Mouse (Mus musculus): ENCODE results near the gene Ube2d3. TPM values are rescaled to one million over a fixed set of nuclear protein-coding genes. Genes with fewer than 3 reads are reported as not detected.
"Not testable (repeated sequence)": the region's sequence is repeated elsewhere in the genome, so short reads cannot be mapped to it uniquely, and the experiment has no call there.

Gene Ube2d3
- total RNA-seq, 1 experiment from 2014 or later, result 1,047 TPM

DNA sequence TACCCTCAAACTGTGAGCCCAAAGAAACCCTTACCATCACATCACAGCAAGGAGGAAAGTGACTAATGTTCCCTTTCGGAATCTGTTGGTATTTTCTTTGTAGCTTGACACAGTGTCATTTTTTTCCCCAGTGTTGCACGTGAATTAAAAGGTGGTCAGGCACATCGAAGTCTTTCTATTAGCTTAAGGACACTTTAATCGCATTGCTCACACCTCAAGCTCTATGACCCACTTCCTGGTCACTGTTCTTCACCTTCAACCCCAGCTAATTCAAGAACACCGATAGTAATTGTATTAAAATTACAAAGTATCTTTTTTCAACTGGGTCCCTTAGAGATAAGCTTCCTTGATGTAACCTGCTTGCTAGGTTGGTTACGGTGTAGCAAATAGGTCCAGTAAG is 42.8 kb downstream of the Ube2d3 start:
- no peak for ATAC-seq (replicated peaks in 1 of 2; ENCODE audit: insufficient read depth in 1 of 2, low FRiP score in 2 of 2, low TSS enrichment in 1 of 2, low read depth in 1 of 2, poor library complexity in 2 of 2, severe bottlenecking in 2 of 2)

- no peak for ATAC-seq (replicated peaks in 1 of 2; ENCODE audit: insufficient read depth in 1 of 2, low FRiP score in 2 of 2, low TSS enrichment in 1 of 2, low read depth in 1 of 2, poor library complexity in 2 of 2, severe bottlenecking in 2 of 2)
Observed at GRCm38 (mm10) chr3:135481608-135482007, 43.7 kb downstream of the Ube2d3 start.

DNA sequence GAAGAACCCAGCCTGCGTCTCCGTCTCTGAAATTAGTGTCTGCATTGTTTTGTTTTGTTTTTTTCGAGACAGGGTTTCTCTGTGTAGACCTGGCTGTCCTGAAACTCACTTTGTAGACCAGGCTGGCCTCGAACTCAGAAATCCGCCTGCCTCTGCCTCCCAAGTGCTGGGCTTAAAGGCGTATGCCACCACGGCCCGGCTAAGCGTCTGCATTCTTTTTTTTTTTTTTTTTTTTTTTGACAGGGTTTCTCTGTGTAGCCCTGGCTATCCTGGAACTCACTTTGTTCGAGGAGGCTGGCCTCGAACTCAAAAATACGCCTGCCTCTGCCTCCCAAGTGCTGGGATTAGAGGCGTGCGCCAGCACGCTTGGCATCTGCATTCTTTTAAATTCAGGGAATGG is 46.7 kb downstream of the Ube2d3 start:
- not testable (repeated sequence) for ATAC-seq (replicated peaks in 1 of 2; ENCODE audit: insufficient read depth in 1 of 2, low FRiP score in 2 of 2, low TSS enrichment in 1 of 2, low read depth in 1 of 2, poor library complexity in 2 of 2, severe bottlenecking in 2 of 2)

GRCm38 (mm10) chr3:135485128-135485899 is 47.4 kb downstream of the Ube2d3 start, which contains the start of gene Manba:
Gene Manba, plus strand, starts transcription at chr3:135485611.
- peak; percentile 97 to 98 for ATAC-seq (replicated peaks in 1 of 2; ENCODE audit: insufficient read depth in 1 of 2, low FRiP score in 2 of 2, low TSS enrichment in 1 of 2, low read depth in 1 of 2, poor library complexity in 2 of 2, severe bottlenecking in 2 of 2)

- peak; percentile 23 to 58; a peak in 3 of 4 replicates for ATAC-seq (replicated peaks in 1 of 2; ENCODE audit: insufficient read depth in 1 of 2, low FRiP score in 2 of 2, low TSS enrichment in 1 of 2, low read depth in 1 of 2, poor library complexity in 2 of 2, severe bottlenecking in 2 of 2)
Observed at GRCm38 (mm10) chr3:135485900-135486241, 47.9 kb downstream of the Ube2d3 start.

DNA sequence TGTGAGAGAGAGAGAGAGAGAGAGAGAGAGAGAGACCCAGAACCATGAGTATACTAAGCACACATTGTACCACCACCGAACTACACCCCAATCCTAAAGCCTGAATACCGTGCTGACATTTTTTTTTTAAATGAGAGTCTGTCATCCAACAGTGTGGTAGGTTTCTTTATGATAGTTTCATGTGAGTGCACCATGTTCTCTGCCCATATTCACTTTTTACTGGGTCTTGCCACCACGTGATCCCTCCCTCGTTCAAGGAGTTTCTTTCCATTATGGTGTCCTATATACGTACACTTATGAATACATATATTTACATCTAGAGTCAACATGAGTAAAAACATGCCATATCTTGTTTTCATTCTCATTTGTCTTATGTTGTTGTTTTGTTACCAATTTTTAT is 48.4 kb downstream of the Ube2d3 start:
- ATAC-seq (replicated peaks in 1 of 2; ENCODE audit: insufficient read depth in 1 of 2, low FRiP score in 2 of 2, low TSS enrichment in 1 of 2, low read depth in 1 of 2, poor library complexity in 2 of 2, severe bottlenecking in 2 of 2), result no peak

DNA sequence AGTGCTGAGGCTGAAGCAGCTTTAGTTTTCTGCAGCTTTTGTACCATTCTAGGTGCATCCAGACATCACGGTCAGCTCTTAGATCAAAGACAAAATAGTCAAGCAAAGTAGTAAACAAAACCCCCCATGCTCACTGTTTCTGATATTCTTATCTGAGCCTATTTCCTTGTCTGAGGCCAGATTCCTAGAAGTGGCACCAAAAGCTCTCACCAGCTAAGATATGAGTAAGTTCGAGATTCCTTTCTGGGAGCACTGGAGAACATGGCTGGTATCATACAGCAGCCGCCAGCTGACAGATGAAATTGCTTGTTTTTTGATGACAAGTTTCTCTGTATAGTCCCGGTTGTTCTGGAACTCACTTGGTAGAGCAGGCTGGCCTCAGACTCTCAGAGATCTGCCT is 49.9 kb downstream of the Ube2d3 start:
- ATAC-seq (replicated peaks in 1 of 2; ENCODE audit: insufficient read depth in 1 of 2, low FRiP score in 2 of 2, low TSS enrichment in 1 of 2, low read depth in 1 of 2, poor library complexity in 2 of 2, severe bottlenecking in 2 of 2), result no peak

GRCm38 (mm10) chr3:135489865-135490520 is 52.0 kb downstream of the Ube2d3 start:
- ATAC-seq (replicated peaks in 1 of 2; ENCODE audit: insufficient read depth in 1 of 2, low FRiP score in 2 of 2, low TSS enrichment in 1 of 2, low read depth in 1 of 2, poor library complexity in 2 of 2, severe bottlenecking in 2 of 2), result no peak

DNA sequence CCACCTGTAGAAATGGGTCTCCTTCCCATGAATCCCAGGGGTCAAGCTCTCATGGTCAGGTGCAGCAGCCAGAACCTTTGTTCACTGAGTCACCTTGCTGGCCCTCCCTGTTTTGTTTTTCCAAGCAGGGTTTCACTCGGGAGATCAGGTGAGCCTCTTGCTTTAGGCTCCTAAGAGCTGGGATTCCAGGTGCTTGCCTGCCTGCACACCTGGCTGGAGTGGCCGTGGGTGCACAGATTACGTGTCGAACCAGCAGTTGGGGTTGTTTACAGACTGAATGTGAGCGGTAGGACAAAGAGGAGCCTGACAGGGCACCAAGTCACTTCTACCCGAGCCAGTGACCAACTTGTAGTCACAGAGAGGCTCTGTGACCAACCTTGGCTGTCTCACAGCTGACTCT is 53.2 kb downstream of the Ube2d3 start:
- no peak for ATAC-seq (replicated peaks in 1 of 2; ENCODE audit: insufficient read depth in 1 of 2, low FRiP score in 2 of 2, low TSS enrichment in 1 of 2, low read depth in 1 of 2, poor library complexity in 2 of 2, severe bottlenecking in 2 of 2)

DNA sequence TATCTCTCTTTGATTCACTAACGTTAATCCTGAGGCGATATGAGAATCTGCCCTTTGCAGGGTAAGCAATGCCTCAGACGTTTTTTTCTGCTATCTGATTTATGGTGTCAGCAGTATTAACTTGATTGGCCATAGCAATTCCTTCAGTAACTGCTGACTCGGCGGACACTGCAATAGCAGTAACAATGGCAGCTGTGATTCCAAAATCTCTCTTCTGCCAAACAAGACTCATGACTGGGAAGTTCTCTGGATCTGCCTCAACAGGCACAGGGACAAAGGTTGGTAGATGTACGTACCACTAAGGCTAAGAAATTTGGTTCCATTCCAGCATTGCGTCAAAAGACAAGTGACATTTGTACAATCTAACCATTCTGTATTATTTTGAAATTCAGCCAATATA is 55.4 kb downstream of the Ube2d3 start:
- ATAC-seq (replicated peaks in 1 of 2; ENCODE audit: insufficient read depth in 1 of 2, low FRiP score in 2 of 2, low TSS enrichment in 1 of 2, low read depth in 1 of 2, poor library complexity in 2 of 2, severe bottlenecking in 2 of 2), result not testable (repeated sequence)

GRCm38 (mm10) chr3:135497956-135498355 is 60.0 kb downstream of the Ube2d3 start:
- ATAC-seq (replicated peaks in 1 of 2; ENCODE audit: insufficient read depth in 1 of 2, low FRiP score in 2 of 2, low TSS enrichment in 1 of 2, low read depth in 1 of 2, poor library complexity in 2 of 2, severe bottlenecking in 2 of 2), result not testable (repeated sequence)

DNA sequence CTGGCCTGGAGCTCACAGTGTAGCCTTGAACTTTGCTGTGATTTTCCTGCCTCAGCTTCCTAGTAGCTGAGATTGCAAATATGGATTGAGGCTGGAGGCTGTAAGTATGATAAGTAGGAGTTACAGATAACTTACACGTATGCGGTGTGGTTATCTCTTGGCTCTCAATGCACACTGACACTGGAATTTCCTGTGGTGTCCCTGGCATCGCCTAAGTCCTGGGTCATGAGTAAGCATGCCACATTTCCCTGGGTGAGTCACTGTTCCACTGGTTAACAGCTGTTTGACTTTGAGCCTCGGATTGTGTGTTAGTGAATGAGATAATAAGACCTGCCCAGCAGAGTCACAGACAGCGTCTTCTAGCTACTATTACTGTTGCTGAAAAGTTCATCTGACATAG is 60.9 kb downstream of the Ube2d3 start:
- ATAC-seq (replicated peaks in 1 of 2; ENCODE audit: insufficient read depth in 1 of 2, low FRiP score in 2 of 2, low TSS enrichment in 1 of 2, low read depth in 1 of 2, poor library complexity in 2 of 2, severe bottlenecking in 2 of 2), result 0 out of 4 replicates have a peak, but pooled peaks of 1 of the 2 experiments have one; percentile 39

DNA sequence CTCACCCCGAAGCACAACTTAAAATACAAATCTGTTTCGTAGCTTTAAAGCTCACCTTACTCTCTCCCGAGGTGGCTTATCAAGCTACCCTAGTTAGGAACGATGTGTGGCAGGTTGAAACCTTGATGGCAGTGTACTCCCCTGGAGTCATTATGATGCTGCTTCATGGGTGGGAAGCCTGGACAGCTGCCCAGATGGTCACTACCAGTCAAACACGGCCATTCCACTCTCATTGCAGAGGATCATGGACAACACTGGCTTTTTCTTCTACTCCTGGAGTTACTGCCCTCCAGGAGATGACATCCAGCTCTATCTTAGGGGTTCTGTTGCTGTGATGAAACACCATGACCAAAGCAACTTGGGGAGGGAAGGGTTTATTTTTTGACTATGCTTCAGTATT is 65.2 kb downstream of the Ube2d3 start:
- no peak for ATAC-seq (replicated peaks in 1 of 2; ENCODE audit: insufficient read depth in 1 of 2, low FRiP score in 2 of 2, low TSS enrichment in 1 of 2, low read depth in 1 of 2, poor library complexity in 2 of 2, severe bottlenecking in 2 of 2)

DNA sequence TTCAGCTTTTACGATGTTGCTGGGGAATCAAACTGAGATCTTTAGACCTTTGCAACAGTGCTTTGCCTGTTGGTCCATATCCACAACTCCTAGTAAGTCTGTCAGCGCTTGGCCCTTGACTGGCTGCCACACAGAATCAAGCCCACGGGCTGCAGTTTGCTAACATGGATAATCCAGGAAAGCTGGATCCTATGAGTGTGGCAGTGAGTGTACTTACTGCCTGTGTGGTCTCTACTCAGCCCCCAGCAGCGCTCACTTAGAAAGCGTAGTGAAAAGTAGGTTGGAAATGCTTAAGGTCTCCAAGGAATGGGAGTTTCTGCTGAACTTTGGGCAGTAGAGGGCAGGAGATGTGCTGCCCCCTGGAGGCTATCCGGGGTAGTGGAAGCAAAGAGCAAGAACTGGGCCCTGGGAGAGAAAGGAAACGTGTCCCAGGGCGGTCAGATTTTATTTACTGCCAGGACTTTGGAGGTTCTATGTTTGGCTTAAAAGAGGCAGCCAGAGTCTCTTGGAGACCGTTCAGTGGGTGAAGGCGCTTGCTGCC is 67.5 kb downstream of the Ube2d3 start:
- peak; percentile 66 to 89 for ATAC-seq (replicated peaks in 1 of 2; ENCODE audit: insufficient read depth in 1 of 2, low FRiP score in 2 of 2, low TSS enrichment in 1 of 2, low read depth in 1 of 2, poor library complexity in 2 of 2, severe bottlenecking in 2 of 2)

DNA sequence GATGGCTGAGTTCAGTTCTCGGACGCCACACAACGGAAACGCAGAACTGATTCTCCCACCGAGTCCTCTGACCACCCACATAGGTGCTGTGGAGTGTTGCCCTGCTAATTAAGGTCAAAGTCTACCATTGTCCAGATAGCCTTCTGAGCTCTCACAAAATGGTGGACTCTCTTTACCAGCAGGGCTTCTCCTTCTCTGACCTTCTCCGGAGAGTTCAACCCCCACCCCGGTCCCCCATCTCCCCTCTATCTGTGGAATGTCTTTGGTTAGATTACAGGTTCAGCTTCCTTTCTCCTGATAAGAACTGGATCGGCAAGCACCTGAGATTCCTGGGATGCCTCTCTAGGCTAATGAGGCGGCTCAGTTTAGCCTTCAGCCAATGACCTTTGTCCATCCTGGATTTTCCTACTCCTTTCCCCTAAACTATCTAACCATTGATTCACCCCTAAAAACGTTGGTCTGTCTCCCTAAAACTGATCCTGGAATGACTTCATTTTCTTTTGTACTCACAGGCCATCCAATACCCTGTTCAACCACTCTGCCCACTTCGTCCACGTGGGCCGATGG is 68.0 kb downstream of the Ube2d3 start:
- no peak for ATAC-seq (replicated peaks in 1 of 2; ENCODE audit: insufficient read depth in 1 of 2, low FRiP score in 2 of 2, low TSS enrichment in 1 of 2, low read depth in 1 of 2, poor library complexity in 2 of 2, severe bottlenecking in 2 of 2)

DNA sequence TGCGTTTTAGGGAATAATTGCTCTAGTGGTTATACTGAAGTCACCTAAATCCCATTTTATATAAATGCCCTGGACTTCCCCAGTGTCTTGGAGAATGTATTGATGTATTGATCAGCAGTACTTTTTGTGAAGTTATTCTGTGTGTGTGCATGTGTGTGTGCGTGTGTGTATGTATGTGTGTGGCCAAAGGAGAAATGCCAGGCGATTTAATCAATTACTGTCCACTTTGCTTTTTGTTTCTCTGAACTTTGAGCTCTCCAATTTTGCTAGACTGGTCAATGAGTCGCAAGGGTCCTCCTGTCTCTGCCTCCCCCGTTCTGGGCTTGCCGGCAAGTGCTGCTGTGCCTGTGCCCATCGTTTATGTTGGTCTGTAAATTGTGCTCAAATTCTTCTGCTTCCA is 69.6 kb downstream of the Ube2d3 start:
- ATAC-seq (replicated peaks in 1 of 2; ENCODE audit: insufficient read depth in 1 of 2, low FRiP score in 2 of 2, low TSS enrichment in 1 of 2, low read depth in 1 of 2, poor library complexity in 2 of 2, severe bottlenecking in 2 of 2), result no peak

GRCm38 (mm10) chr3:135508191-135508590 is 70.2 kb downstream of the Ube2d3 start:
- ATAC-seq (replicated peaks in 1 of 2; ENCODE audit: insufficient read depth in 1 of 2, low FRiP score in 2 of 2, low TSS enrichment in 1 of 2, low read depth in 1 of 2, poor library complexity in 2 of 2, severe bottlenecking in 2 of 2), result no peak

DNA sequence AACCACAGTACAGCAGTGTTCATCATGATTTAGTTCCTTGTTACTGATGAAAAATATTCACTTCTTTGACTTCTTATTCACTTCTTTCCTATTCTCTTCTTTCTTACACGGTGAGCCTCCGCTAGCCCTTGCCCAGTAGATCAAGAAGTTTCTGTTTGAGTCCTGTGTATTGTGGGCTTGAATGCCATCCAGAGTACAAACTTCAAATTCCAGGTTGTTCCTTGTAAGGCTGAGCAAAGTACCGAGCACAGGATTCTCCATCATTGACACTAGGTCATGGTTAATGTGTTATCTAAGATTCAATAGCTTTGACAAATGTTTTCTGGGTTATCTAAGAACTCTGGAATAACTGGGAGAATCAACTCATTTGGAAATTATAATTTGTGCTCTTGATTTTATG is 72.4 kb downstream of the Ube2d3 start:
- no peak for ATAC-seq (replicated peaks in 1 of 2; ENCODE audit: insufficient read depth in 1 of 2, low FRiP score in 2 of 2, low TSS enrichment in 1 of 2, low read depth in 1 of 2, poor library complexity in 2 of 2, severe bottlenecking in 2 of 2)
